Mouse (Mus musculus): ENCODE results near the gene Ddx1. TPM values are rescaled to one million over a fixed set of nuclear protein-coding genes. Genes with fewer than 3 reads are reported as not detected.

Ddx1 gene
- polyA plus RNA-seq, 1 experiment, result 77.8 TPM

- 59% methylated on average over 11 of the region's 11 CpGs for WGBS
- DNase-seq, result no peak
- H3K4me3 ChIP-seq (replicated peaks; ENCODE audit: insufficient read depth, low read depth, low read length), result no peak overlapping the region
- H3K27me3 ChIP-seq (ENCODE audit: control insufficient read depth, insufficient read depth, low read length), result no peaks in the 10 kb centered on the region
- TF ChIP-seq POLR2A (IDR thresholded peaks at IDR 0.05; ENCODE audit: borderline replicate concordance, insufficient read depth, low read length) (no peak), CTCF (IDR thresholded peaks at IDR 0.05; ENCODE audit: borderline replicate concordance, insufficient read depth, low read depth, low read length) (no peak)
- no peak overlapping the region for H3K27ac ChIP-seq (ENCODE audit: insufficient read depth, low read length)
- H3K4me1 ChIP-seq (ENCODE audit: control insufficient read depth, insufficient read depth, low read length), result no peaks in the 10 kb centered on the region
Measured at GRCm38 (mm10) chr12:13211746-13212482, 37.1 kb downstream of the Ddx1 start.

GRCm38 (mm10) chr12:13209692-13210377, 39.2 kb downstream of the Ddx1 start:
- H3K4me3 ChIP-seq (replicated peaks; ENCODE audit: insufficient read depth, low read depth, low read length), result no peak overlapping the region
- DNase-seq, result no peak
- TF ChIP-seq CTCF (IDR thresholded peaks at IDR 0.05; ENCODE audit: borderline replicate concordance, insufficient read depth, low read depth, low read length) (no peak), POLR2A (IDR thresholded peaks at IDR 0.05; ENCODE audit: borderline replicate concordance, insufficient read depth, low read length) (no peak)
- H3K4me1 ChIP-seq (ENCODE audit: control insufficient read depth, insufficient read depth, low read length), result no peaks in the 10 kb centered on the region
- no peak overlapping the region for H3K27ac ChIP-seq (ENCODE audit: insufficient read depth, low read length)
- 58% methylated on average over 13 of the region's 13 CpGs for WGBS
- no peaks in the 10 kb centered on the region for H3K27me3 ChIP-seq (ENCODE audit: control insufficient read depth, insufficient read depth, low read length)

GRCm38 (mm10) chr12:13208983-13209451, 40.0 kb downstream of the Ddx1 start:
- Histone ChIP-seq H3K4me1 (ENCODE audit: control insufficient read depth, insufficient read depth, low read length) (no peaks in the 10 kb centered on the region), H3K4me3 (replicated peaks; ENCODE audit: insufficient read depth, low read depth, low read length) (no peak overlapping the region), H3K27ac (ENCODE audit: insufficient read depth, low read length) (no peak overlapping the region), H3K27me3 (ENCODE audit: control insufficient read depth, insufficient read depth, low read length) (no peaks in the 10 kb centered on the region)
- WGBS, result 33% methylated on average over 11 of the region's 11 CpGs
- no peak for DNase-seq
- TF ChIP-seq POLR2A (IDR thresholded peaks at IDR 0.05; ENCODE audit: borderline replicate concordance, insufficient read depth, low read length), result no peak
- no peak for TF ChIP-seq CTCF (IDR thresholded peaks at IDR 0.05; ENCODE audit: borderline replicate concordance, insufficient read depth, low read depth, low read length)

GRCm38 (mm10) chr12:13208517-13208916, 40.5 kb downstream of the Ddx1 start:
- WGBS, result 91% methylated on average over 1 of the region's 1 CpGs
- TF ChIP-seq CTCF (IDR thresholded peaks at IDR 0.05; ENCODE audit: borderline replicate concordance, insufficient read depth, low read depth, low read length) (no peak), POLR2A (IDR thresholded peaks at IDR 0.05; ENCODE audit: borderline replicate concordance, insufficient read depth, low read length) (no peak)
- Histone ChIP-seq H3K4me1 (ENCODE audit: control insufficient read depth, insufficient read depth, low read length) (no peaks in the 10 kb centered on the region), H3K27ac (ENCODE audit: insufficient read depth, low read length) (no peak overlapping the region), H3K27me3 (ENCODE audit: control insufficient read depth, insufficient read depth, low read length) (no peaks in the 10 kb centered on the region), H3K4me3 (replicated peaks; ENCODE audit: insufficient read depth, low read depth, low read length) (no peak overlapping the region)
- no peak for DNase-seq

GRCm38 (mm10) chr12:13207099-13207498, 41.9 kb downstream of the Ddx1 start:
- no peak for TF ChIP-seq POLR2A (IDR thresholded peaks at IDR 0.05; ENCODE audit: borderline replicate concordance, insufficient read depth, low read length)
- no peak for TF ChIP-seq CTCF (IDR thresholded peaks at IDR 0.05; ENCODE audit: borderline replicate concordance, insufficient read depth, low read depth, low read length)
- WGBS, result 18% methylated on average over 8 of the region's 8 CpGs
- no peaks in the 10 kb centered on the region for H3K4me1 ChIP-seq (ENCODE audit: control insufficient read depth, insufficient read depth, low read length)

GRCm38 (mm10) chr12:13205733-13206132, 43.3 kb downstream of the Ddx1 start:
- no peak for TF ChIP-seq CTCF (IDR thresholded peaks at IDR 0.05; ENCODE audit: borderline replicate concordance, insufficient read depth, low read depth, low read length)
- no peak for TF ChIP-seq POLR2A (IDR thresholded peaks at IDR 0.05; ENCODE audit: borderline replicate concordance, insufficient read depth, low read length)
- WGBS, result 82% methylated on average over 3 of the region's 3 CpGs
- H3K27me3 ChIP-seq (ENCODE audit: control insufficient read depth, insufficient read depth, low read length), result no peaks in the 10 kb centered on the region
- H3K27ac ChIP-seq (ENCODE audit: insufficient read depth, low read length), result no peak overlapping the region
- DNase-seq, result no peak
- H3K4me3 ChIP-seq (replicated peaks; ENCODE audit: insufficient read depth, low read depth, low read length), result no peak overlapping the region
- H3K4me1 ChIP-seq (ENCODE audit: control insufficient read depth, insufficient read depth, low read length), result no peaks in the 10 kb centered on the region

More at GRCm38 (mm10) chr12:13207099-13207498, 41.9 kb downstream of the Ddx1 start:
- no peaks in the 10 kb centered on the region for H3K27me3 ChIP-seq (ENCODE audit: control insufficient read depth, insufficient read depth, low read length)
- H3K4me3 ChIP-seq (replicated peaks; ENCODE audit: insufficient read depth, low read depth, low read length), result no peak overlapping the region
- H3K27ac ChIP-seq (ENCODE audit: insufficient read depth, low read length), result no peak overlapping the region
- DNase-seq, result no peak

- H3K27ac ChIP-seq (ENCODE audit: insufficient read depth, low read length), result no peak overlapping the region
- no peak for DNase-seq
- H3K4me3 ChIP-seq (replicated peaks; ENCODE audit: insufficient read depth, low read depth, low read length), result no peak overlapping the region
- TF ChIP-seq CTCF (IDR thresholded peaks at IDR 0.05; ENCODE audit: borderline replicate concordance, insufficient read depth, low read depth, low read length) (no peak), POLR2A (IDR thresholded peaks at IDR 0.05; ENCODE audit: borderline replicate concordance, insufficient read depth, low read length) (no peak)
- no peaks in the 10 kb centered on the region for H3K27me3 ChIP-seq (ENCODE audit: control insufficient read depth, insufficient read depth, low read length)
- no peaks in the 10 kb centered on the region for H3K4me1 ChIP-seq (ENCODE audit: control insufficient read depth, insufficient read depth, low read length)
Measured at GRCm38 (mm10) chr12:13202322-13202721, 46.7 kb downstream of the Ddx1 start.

GRCm38 (mm10) chr12:13200576-13200975, 48.4 kb downstream of the Ddx1 start:
- TF ChIP-seq CTCF (IDR thresholded peaks at IDR 0.05; ENCODE audit: borderline replicate concordance, insufficient read depth, low read depth, low read length), result no peak
- TF ChIP-seq POLR2A (IDR thresholded peaks at IDR 0.05; ENCODE audit: borderline replicate concordance, insufficient read depth, low read length), result no peak
- H3K4me1 ChIP-seq (ENCODE audit: control insufficient read depth, insufficient read depth, low read length), result no peaks in the 10 kb centered on the region
- DNase-seq, result no peak
- no peaks in the 10 kb centered on the region for H3K27me3 ChIP-seq (ENCODE audit: control insufficient read depth, insufficient read depth, low read length)
- no peak overlapping the region for H3K4me3 ChIP-seq (replicated peaks; ENCODE audit: insufficient read depth, low read depth, low read length)
- WGBS, result 90% methylated on average over 6 of the region's 6 CpGs
- no peak overlapping the region for H3K27ac ChIP-seq (ENCODE audit: insufficient read depth, low read length)
